Mouse (Mus musculus) limb, embryonic 15.5 days (tissue): ENCODE measurements around the gene Sdhaf2. TPM values are rescaled to one million over a fixed set of nuclear protein-coding genes. Genes with fewer than 3 reads are reported as not detected.

ENCODE experiments used
- ATAC-seq: fragments of 200-750 bp; cut with Nextera tagmentation; 2 replicates; pipeline ENCODE4 v1.8.0; 2017; ENCODE audit warnings: low read depth, moderate TSS enrichment; ENCODE audit not compliant: insufficient number of reproducible peaks, low FRiP score, low TSS enrichment
- H3K27ac ChIP-seq: fragments of 300-500 bp; sonication (generic); 2 replicates; pipeline ENCODE4 v1.5.1; 2015; ENCODE audit warnings: moderate library complexity, mild to moderate bottlenecking, inconsistent platforms
- H3K27me3 ChIP-seq: fragments of 300-500 bp; sonication (generic); 2 replicates; pipeline ENCODE4 v1.6.1; 2015; ENCODE audit warnings: inconsistent platforms
- H3K36me3 ChIP-seq: fragments of 300-500 bp; sonication (generic); 2 replicates; pipeline ENCODE4 v1.6.1; 2015; ENCODE audit warnings: inconsistent platforms
- H3K4me1 ChIP-seq: fragments of 300-500 bp; sonication (generic); 2 replicates; pipeline ENCODE4 v1.6.1; 2015; ENCODE audit warnings: inconsistent platforms
- H3K4me2 ChIP-seq: fragments of 300-500 bp; sonication (generic); 2 replicates; pipeline ENCODE4 v1.6.1; 2015; ENCODE audit warnings: mild to moderate bottlenecking, inconsistent platforms
- H3K4me3 ChIP-seq: fragments of 300-500 bp; sonication (generic); 2 replicates; pipeline ENCODE4 v1.5.1; 2015; ENCODE audit warnings: mild to moderate bottlenecking, inconsistent platforms
- H3K9ac ChIP-seq: fragments of 300-500 bp; sonication (generic); 2 replicates; pipeline ENCODE4 v1.6.1; 2015; ENCODE audit warnings: inconsistent platforms
- H3K9me3 ChIP-seq: fragments of 300-500 bp; sonication (generic); 2 replicates; pipeline ENCODE4 v1.6.1; 2016; ENCODE audit warnings: inconsistent platforms
- WGBS: fragments of 180-500 bp; shearing (Covaris S2); methylation state at CpG from one replicate; pipeline ENCODE4 v1.1.7; 2015; 5-methylcytosine and 5-hydroxymethylcytosine counted together
- polyA plus RNA-seq: library from polyadenylated mRNA; unstranded; fragments of >200 nt; fragmentation: Nextera tagmentation; extraction: Ambion mirVana; gene quantifications from 2 replicates; pipeline ENCODE4 v1.2.1, GENCODE M21; 2015

Sdhaf2 gene
- polyA plus RNA-seq, 1 experiment from 2014 or later, result 60.3 TPM

DNA sequence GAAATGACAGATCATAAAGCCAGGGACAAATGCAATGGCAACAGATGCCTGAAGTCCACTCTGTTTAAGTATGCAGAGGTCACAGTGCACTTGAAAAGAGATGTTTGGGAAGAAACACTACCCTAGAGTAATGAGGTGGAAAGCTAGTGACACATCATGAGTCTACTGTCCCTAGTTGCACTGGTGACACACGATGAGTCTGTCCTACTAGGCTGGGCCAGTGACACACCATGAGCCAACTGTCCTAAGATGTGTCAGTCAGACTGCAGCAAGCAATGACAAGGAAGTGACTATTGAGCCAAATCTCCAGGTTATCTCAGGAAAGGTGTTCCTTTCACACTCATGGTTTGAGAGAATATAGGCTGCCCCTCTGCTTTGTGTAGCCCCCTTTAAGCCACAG, 30.3 kb downstream of the Sdhaf2 start:
- H3K9me3 ChIP-seq, result no peaks in the 10 kb centered on the region
- H3K27ac ChIP-seq, result no peak overlapping the region
- peaks cover 17% of the 10 kb centered on the region for H3K36me3 ChIP-seq
- 88% methylated on average over 1 of the region's 1 CpGs for WGBS
- no peak overlapping the region for H3K4me2 ChIP-seq
- H3K4me1 ChIP-seq, result no peaks in the 10 kb centered on the region
- no peak for ATAC-seq
- no peak overlapping the region for H3K9ac ChIP-seq
- no peaks in the 10 kb centered on the region for H3K27me3 ChIP-seq
- no peak overlapping the region for H3K4me3 ChIP-seq

- H3K27ac ChIP-seq, result no peak overlapping the region
- no peak for ATAC-seq
- H3K4me2 ChIP-seq, result no peak overlapping the region
- peaks cover 13% of the 10 kb centered on the region for H3K27me3 ChIP-seq
- WGBS, result 14% methylated on average over 9 of the region's 9 CpGs
- H3K4me1 ChIP-seq, result 0 out of 2 replicates have a peak, but pooled peaks cover 2% of the 10 kb centered on the region
- no peaks in the 10 kb centered on the region for H3K9me3 ChIP-seq
- no peaks in the 10 kb centered on the region for H3K36me3 ChIP-seq
- no peak overlapping the region for H3K9ac ChIP-seq
- no peak overlapping the region for H3K4me3 ChIP-seq
These were observed 39.6 kb downstream of the Sdhaf2 start for GRCm38 (mm10) chr19:10486264-10486738.

GRCm38 (mm10) chr19:10482703-10483102, 43.2 kb downstream of the Sdhaf2 start, which contains the start of gene Ppp1r32:
Gene Ppp1r32 (minus strand): TSS chr19:10482928.
- no peak for ATAC-seq
- Histone ChIP-seq H3K27ac (no peak within 1 kb of the TSS), H3K4me3 (no peak within 1 kb of the TSS), H3K4me2 (no peak within 1 kb of the TSS), H3K36me3 (no peaks in the 10 kb centered on the region), H3K9ac (no peak within 1 kb of the TSS), H3K9me3 (no peaks in the 10 kb centered on the region), H3K4me1 (0 out of 2 replicates have a peak, but pooled peaks cover 2% of the 10 kb centered on the region), H3K27me3 (peaks cover 12% of the 10 kb centered on the region)
- 33% methylated on average over 6 of the region's 6 CpGs for WGBS

DNA sequence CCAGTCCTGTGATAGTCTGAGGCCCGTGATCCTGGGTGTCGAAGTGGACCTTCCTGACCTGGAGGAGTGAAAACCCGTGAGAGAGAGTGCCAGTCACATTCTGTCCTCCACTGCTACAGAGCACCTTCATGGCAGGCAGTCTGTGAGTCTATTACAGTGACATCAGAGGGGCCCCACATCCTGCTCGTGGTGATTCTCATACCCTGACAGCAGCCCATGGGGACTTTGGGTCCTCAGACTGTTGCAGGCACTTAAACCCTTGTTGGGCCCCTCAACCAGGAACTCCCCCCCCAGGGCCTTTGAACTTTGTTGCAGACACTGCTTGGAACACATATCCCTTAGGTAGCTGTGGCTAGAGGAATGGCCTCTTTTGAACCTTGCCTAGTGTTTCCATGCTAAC, 46.4 kb downstream of the Sdhaf2 start:
- ATAC-seq, result no peak
- Histone ChIP-seq H3K4me2 (no peak overlapping the region), H3K9ac (no peak overlapping the region), H3K27me3 (no peaks in the 10 kb centered on the region; the same call in 1 of the 2 replicates), H3K4me3 (no peak overlapping the region), H3K9me3 (no peaks in the 10 kb centered on the region), H3K36me3 (no peaks in the 10 kb centered on the region), H3K27ac (no peak overlapping the region), H3K4me1 (no peaks in the 10 kb centered on the region)
- 41% methylated on average over 4 of the region's 4 CpGs for WGBS

DNA sequence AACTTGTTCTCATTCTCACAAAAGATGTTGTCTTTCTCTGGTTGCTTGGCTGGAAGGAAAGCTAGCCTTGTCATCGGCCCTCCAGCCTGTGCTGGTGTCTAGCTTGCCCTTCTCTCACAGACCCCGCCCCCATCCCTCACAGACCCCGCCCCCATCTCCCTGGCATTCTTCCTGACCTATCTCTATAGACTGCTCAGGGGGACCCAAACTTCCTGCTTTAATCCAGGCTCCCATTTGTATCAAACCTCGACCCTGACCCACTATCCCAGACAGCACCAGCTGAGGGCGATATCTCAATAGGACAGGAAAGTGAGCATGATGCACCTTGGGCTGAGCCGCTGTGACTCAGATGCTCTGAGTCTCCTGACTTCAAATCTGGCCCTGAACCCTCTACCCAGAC, 52.2 kb downstream of the Sdhaf2 start:
- Histone ChIP-seq H3K4me1 (no peaks in the 10 kb centered on the region), H3K9me3 (no peaks in the 10 kb centered on the region), H3K4me3 (no peak overlapping the region), H3K36me3 (no peaks in the 10 kb centered on the region), H3K9ac (no peak overlapping the region), H3K27me3 (no peaks in the 10 kb centered on the region), H3K27ac (no peak overlapping the region), H3K4me2 (no peak overlapping the region)
- no peak for ATAC-seq
- WGBS, result 16% methylated on average over 6 of the region's 6 CpGs

DNA sequence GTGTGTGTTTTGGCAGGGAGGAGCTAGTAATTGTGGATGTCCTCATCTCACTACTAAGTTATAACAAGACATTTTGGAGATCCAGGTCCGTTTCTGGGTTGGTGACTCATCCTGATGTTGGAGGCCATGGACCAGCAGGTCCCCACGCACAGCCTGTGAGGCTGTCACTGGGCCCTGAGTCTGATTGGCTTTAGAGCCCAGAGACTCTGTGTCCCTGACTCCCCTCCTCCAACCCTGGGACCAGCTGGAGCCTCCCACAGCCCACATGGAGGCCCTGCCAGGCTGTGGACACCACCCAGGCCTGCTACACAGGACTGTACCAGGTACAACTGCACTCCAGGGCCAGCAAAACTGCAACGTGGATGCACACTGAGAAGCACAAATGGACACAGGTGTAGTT, 53.0 kb downstream of the Sdhaf2 start:
- no peaks in the 10 kb centered on the region for H3K27me3 ChIP-seq
- H3K4me2 ChIP-seq, result no peak overlapping the region
- H3K9me3 ChIP-seq, result no peaks in the 10 kb centered on the region
- no peak overlapping the region for H3K9ac ChIP-seq
- H3K4me1 ChIP-seq, result no peaks in the 10 kb centered on the region
- H3K36me3 ChIP-seq, result no peaks in the 10 kb centered on the region
- ATAC-seq, result no peak
- whole genome bisulfite sequencing, result 72% methylated on average over 3 of the region's 3 CpGs
- H3K4me3 ChIP-seq, result no peak overlapping the region
- no peak overlapping the region for H3K27ac ChIP-seq

DNA sequence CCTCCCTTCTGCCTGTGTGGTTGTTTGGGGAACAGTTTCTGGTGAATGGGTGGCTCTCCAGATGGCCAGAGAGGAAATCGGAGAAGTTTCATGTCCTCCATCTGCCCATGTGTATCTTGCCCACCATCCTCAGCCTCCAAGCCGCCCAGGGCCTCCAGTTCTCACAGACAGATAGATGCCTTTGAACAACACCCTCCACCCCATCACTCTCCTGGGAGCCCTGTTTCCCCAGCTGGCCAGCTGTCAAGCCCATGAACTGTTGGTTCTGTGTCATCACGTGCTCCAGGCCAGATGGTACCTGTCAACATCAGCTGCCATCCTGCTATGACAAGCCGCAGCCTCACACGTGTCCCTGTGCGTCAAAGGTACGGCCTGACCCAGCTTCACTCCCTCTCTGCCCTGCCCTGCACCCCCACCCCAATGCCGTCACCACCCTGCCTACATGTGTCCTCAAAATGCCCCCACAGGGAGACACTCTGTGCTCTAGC, 56.7 kb downstream of the Sdhaf2 start:
- Histone ChIP-seq H3K4me3 (no peak overlapping the region), H3K36me3 (no peaks in the 10 kb centered on the region), H3K4me2 (no peak overlapping the region), H3K27me3 (peaks cover 3% of the 10 kb centered on the region; the same call in 1 of the 2 replicates), H3K9ac (no peak overlapping the region), H3K27ac (no peak overlapping the region), H3K4me1 (no peaks in the 10 kb centered on the region), H3K9me3 (no peaks in the 10 kb centered on the region)
- WGBS, result 59% methylated on average over 8 of the region's 8 CpGs
- ATAC-seq, result no peak

DNA sequence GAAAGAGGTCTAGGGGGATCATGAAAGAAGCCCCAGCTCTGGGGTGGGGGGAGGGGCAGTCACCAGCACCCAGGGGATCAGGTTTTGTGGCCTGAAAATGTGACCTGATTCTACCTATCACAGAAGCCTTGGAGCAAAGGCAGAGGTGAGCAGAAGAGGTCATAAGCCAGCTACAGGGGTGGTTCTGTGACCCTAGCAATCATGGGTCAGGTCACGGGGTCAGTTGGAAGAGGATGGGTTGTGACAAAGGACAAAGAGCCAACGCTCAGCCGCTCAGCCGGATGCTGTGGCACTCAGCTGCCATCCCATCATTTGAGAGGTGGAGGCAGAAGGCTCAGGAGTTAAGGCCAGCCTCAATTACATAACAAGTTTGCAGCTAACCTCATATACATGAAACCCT, 61.5 kb downstream of the Sdhaf2 start:
- Histone ChIP-seq H3K9ac (no peak overlapping the region), H3K9me3 (no peaks in the 10 kb centered on the region), H3K27me3 (peaks cover 45% of the 10 kb centered on the region), H3K4me2 (no peak overlapping the region), H3K36me3 (no peaks in the 10 kb centered on the region), H3K4me3 (no peak overlapping the region), H3K27ac (no peak overlapping the region), H3K4me1 (peaks cover 5% of the 10 kb centered on the region; the same call in 1 of the 2 replicates)
- no peak for ATAC-seq
- 27% methylated on average over 4 of the region's 4 CpGs for WGBS

GRCm38 (mm10) chr19:10461584-10461983, 64.4 kb downstream of the Sdhaf2 start:
- ATAC-seq, result no peak
- 38% methylated on average over 7 of the region's 7 CpGs for whole genome bisulfite sequencing
- Histone ChIP-seq H3K4me3 (no peak overlapping the region), H3K27ac (no peak overlapping the region), H3K27me3 (peaks cover 73% of the 10 kb centered on the region), H3K9ac (no peak overlapping the region), H3K4me2 (no peak overlapping the region), H3K36me3 (no peaks in the 10 kb centered on the region), H3K4me1 (peaks cover 21% of the 10 kb centered on the region), H3K9me3 (no peaks in the 10 kb centered on the region)

- peaks cover 90% of the 10 kb centered on the region for H3K27me3 ChIP-seq
- no peaks in the 10 kb centered on the region for H3K9me3 ChIP-seq
- no peak overlapping the region for H3K4me3 ChIP-seq
- H3K36me3 ChIP-seq, result no peaks in the 10 kb centered on the region
- H3K4me2 ChIP-seq, result no peak overlapping the region
- H3K9ac ChIP-seq, result no peak overlapping the region
- H3K27ac ChIP-seq, result no peak overlapping the region
- no peak for ATAC-seq
- 51% methylated on average over 11 of the region's 11 CpGs for WGBS
- peaks cover 25% of the 10 kb centered on the region for H3K4me1 ChIP-seq
These were observed 66.0 kb downstream of the Sdhaf2 start for GRCm38 (mm10) chr19:10459907-10460306.

- H3K9ac ChIP-seq, result no peak overlapping the region
- H3K27me3 ChIP-seq, result peaks cover 94% of the 10 kb centered on the region
- peak overlapping the region; percentile 54 for H3K4me3 ChIP-seq
- 19% methylated on average over 8 of the region's 8 CpGs for WGBS
- no peaks in the 10 kb centered on the region for H3K36me3 ChIP-seq
- H3K27ac ChIP-seq, result no peak overlapping the region
- no peaks in the 10 kb centered on the region for H3K9me3 ChIP-seq
- H3K4me2 ChIP-seq, result peak overlapping the region; percentile 96
- ATAC-seq, result no peak
- H3K4me1 ChIP-seq, result peaks cover 25% of the 10 kb centered on the region
These were observed 67.8 kb downstream of the Sdhaf2 start for GRCm38 (mm10) chr19:10458096-10458495.

GRCm38 (mm10) chr19:10457484-10457800, 68.5 kb downstream of the Sdhaf2 start:
- Histone ChIP-seq H3K4me1 (peaks cover 24% of the 10 kb centered on the region), H3K9ac (0 out of 2 replicates have a peak overlapping the region, but pooled peaks have one; percentile 7), H3K27ac (no peak overlapping the region), H3K27me3 (peaks cover 94% of the 10 kb centered on the region), H3K36me3 (no peaks in the 10 kb centered on the region), H3K4me2 (peak overlapping the region; percentile 96), H3K4me3 (peak overlapping the region; percentile 54), H3K9me3 (no peaks in the 10 kb centered on the region)
- WGBS, result under 1% methylated on average over 34 of the region's 34 CpGs
- ATAC-seq, result peak; percentile 77
